Mouse (Mus musculus): ENCODE results near the gene Cd2bp2. TPM values are rescaled to one million over a fixed set of nuclear protein-coding genes. Genes with fewer than 3 reads are reported as not detected.

Cd2bp2 gene
- polyA plus RNA-seq, 1 experiment from 2014 or later = 59.5 TPM

DNA sequence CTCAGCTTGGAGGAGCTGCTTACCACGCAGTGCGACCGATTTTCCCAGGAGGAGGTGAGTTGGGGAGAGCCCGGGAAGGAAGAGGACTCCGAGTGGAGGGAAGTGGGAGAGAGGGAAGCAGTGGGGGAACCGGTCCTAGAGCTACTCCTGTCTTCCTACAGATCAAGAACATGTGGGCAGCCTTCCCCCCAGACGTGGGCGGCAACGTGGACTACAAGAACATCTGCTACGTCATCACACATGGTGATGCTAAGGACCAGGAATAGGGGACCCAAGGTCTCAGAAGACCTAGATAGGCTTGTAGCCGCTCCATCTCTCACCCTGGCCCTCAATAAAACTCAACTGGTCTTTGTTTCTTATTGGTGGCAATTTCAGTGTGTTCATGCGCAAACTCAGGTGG is 18.1 kb upstream of the Cd2bp2 start:
- no peak for ATAC-seq (replicated peaks; ENCODE audit: low FRiP score)
- Histone ChIP-seq H3K9ac (ENCODE audit: low read depth, low read length) (no peak overlapping the region), H3K27me3 (replicated peaks; ENCODE audit: control insufficient read depth, insufficient read depth, low read length) (no peaks in the 10 kb centered on the region; the same call in 1 of the 2 replicates), H3K27ac (ENCODE audit: low read depth, low read length) (no peak overlapping the region), H3K4me2 (no peak overlapping the region; the same call in 1 of the 2 replicates), H3K4me1 (replicated peaks; ENCODE audit: control insufficient read depth, insufficient read depth, low read length) (peaks cover 38% of the 10 kb centered on the region), H3K36me3 (ENCODE audit: control insufficient read depth, insufficient read depth, low read length) (no peaks in the 10 kb centered on the region), H3K4me3 (ENCODE audit: low read depth, low read length) (no peak overlapping the region), H3K9me3 (ENCODE audit: control insufficient read depth, low read length) (no peaks in the 10 kb centered on the region)
- DNase-seq (ENCODE audit: low spot score) = no peak
- whole genome bisulfite sequencing = 55% methylated on average over 12 of the region's 12 CpGs

- Histone ChIP-seq H3K36me3 (ENCODE audit: control insufficient read depth, insufficient read depth, low read length) (no peaks in the 10 kb centered on the region), H3K9ac (ENCODE audit: low read depth, low read length) (no peak overlapping the region), H3K27me3 (replicated peaks; ENCODE audit: control insufficient read depth, insufficient read depth, low read length) (no peaks in the 10 kb centered on the region; the same call in 1 of the 2 replicates), H3K4me2 (no peak overlapping the region; the same call in 1 of the 2 replicates), H3K9me3 (ENCODE audit: control insufficient read depth, low read length) (no peaks in the 10 kb centered on the region), H3K4me3 (ENCODE audit: low read depth, low read length) (no peak overlapping the region), H3K4me1 (replicated peaks; ENCODE audit: control insufficient read depth, insufficient read depth, low read length) (peaks cover 35% of the 10 kb centered on the region), H3K27ac (ENCODE audit: low read depth, low read length) (no peak overlapping the region)
- DNase-seq (ENCODE audit: low spot score) = no peak
- no peak for ATAC-seq (replicated peaks; ENCODE audit: low FRiP score)
- WGBS = 36% methylated on average over 7 of the region's 7 CpGs
These were observed 17.6 kb upstream of the Cd2bp2 start for GRCm38 (mm10) chr7:127213485-127213884.

GRCm38 (mm10) chr7:127212432-127213250 is 16.8 kb upstream of the Cd2bp2 start:
- Histone ChIP-seq H3K27me3 (replicated peaks; ENCODE audit: control insufficient read depth, insufficient read depth, low read length) (no peaks in the 10 kb centered on the region; the same call in 1 of the 2 replicates), H3K27ac (ENCODE audit: low read depth, low read length) (no peak overlapping the region), H3K4me3 (ENCODE audit: low read depth, low read length) (no peak overlapping the region), H3K9ac (ENCODE audit: low read depth, low read length) (no peak overlapping the region), H3K4me2 (no peak overlapping the region), H3K4me1 (replicated peaks; ENCODE audit: control insufficient read depth, insufficient read depth, low read length) (peaks cover 26% of the 10 kb centered on the region), H3K36me3 (ENCODE audit: control insufficient read depth, insufficient read depth, low read length) (no peaks in the 10 kb centered on the region), H3K9me3 (ENCODE audit: control insufficient read depth, low read length) (no peaks in the 10 kb centered on the region)
- 81% methylated on average over 12 of the region's 12 CpGs for WGBS
- DNase-seq (ENCODE audit: low spot score) (no peak), ATAC-seq (replicated peaks; ENCODE audit: low FRiP score) (no peak)

GRCm38 (mm10) chr7:127211014-127211745 is 15.3 kb upstream of the Cd2bp2 start:
- 76% methylated on average over 5 of the region's 5 CpGs for WGBS
- ATAC-seq (replicated peaks; ENCODE audit: low FRiP score) (no peak), DNase-seq (ENCODE audit: low spot score) (no peak)
- Histone ChIP-seq H3K4me2 (no peak overlapping the region), H3K9me3 (ENCODE audit: control insufficient read depth, low read length) (no peaks in the 10 kb centered on the region), H3K27me3 (replicated peaks; ENCODE audit: control insufficient read depth, insufficient read depth, low read length) (no peaks in the 10 kb centered on the region; the same call in 1 of the 2 replicates), H3K4me3 (ENCODE audit: low read depth, low read length) (no peak overlapping the region), H3K9ac (ENCODE audit: low read depth, low read length) (no peak overlapping the region), H3K27ac (ENCODE audit: low read depth, low read length) (no peak overlapping the region; the same call in 1 of the 2 replicates), H3K36me3 (ENCODE audit: control insufficient read depth, insufficient read depth, low read length) (no peaks in the 10 kb centered on the region), H3K4me1 (replicated peaks; ENCODE audit: control insufficient read depth, insufficient read depth, low read length) (peaks cover 21% of the 10 kb centered on the region)

- WGBS = 91% methylated on average over 4 of the region's 4 CpGs
- DNase-seq (ENCODE audit: low spot score) (no peak), ATAC-seq (replicated peaks; ENCODE audit: low FRiP score) (no peak)
- Histone ChIP-seq H3K36me3 (ENCODE audit: control insufficient read depth, insufficient read depth, low read length) (peaks cover under 1% of the 10 kb centered on the region), H3K4me1 (replicated peaks; ENCODE audit: control insufficient read depth, insufficient read depth, low read length) (peaks cover 25% of the 10 kb centered on the region), H3K4me2 (no peak overlapping the region; the same call in 1 of the 2 replicates), H3K27me3 (replicated peaks; ENCODE audit: control insufficient read depth, insufficient read depth, low read length) (no peaks in the 10 kb centered on the region; the same call in 1 of the 2 replicates), H3K27ac (ENCODE audit: low read depth, low read length) (0 out of 2 replicates have a peak overlapping the region, but pooled peaks have one; percentile 69), H3K9ac (ENCODE audit: low read depth, low read length) (no peak overlapping the region), H3K9me3 (ENCODE audit: control insufficient read depth, low read length) (no peaks in the 10 kb centered on the region), H3K4me3 (ENCODE audit: low read depth, low read length) (no peak overlapping the region)
These were observed 14.4 kb upstream of the Cd2bp2 start for GRCm38 (mm10) chr7:127210266-127210665.

- peaks cover 5% of the 10 kb centered on the region for H3K36me3 ChIP-seq (ENCODE audit: control insufficient read depth, insufficient read depth, low read length)
- no peaks in the 10 kb centered on the region; the same call in 1 of the 2 replicates for H3K27me3 ChIP-seq (replicated peaks; ENCODE audit: control insufficient read depth, insufficient read depth, low read length)
- peak overlapping the region; percentile 69 for H3K4me2 ChIP-seq
- H3K4me3 ChIP-seq (ENCODE audit: low read depth, low read length) = peak overlapping the region; percentile 87
- H3K9me3 ChIP-seq (ENCODE audit: control insufficient read depth, low read length) = no peaks in the 10 kb centered on the region
- 75% methylated on average over 5 of the region's 5 CpGs for WGBS
- ATAC-seq (replicated peaks; ENCODE audit: low FRiP score) = no peak
- peaks cover 26% of the 10 kb centered on the region for H3K4me1 ChIP-seq (replicated peaks; ENCODE audit: control insufficient read depth, insufficient read depth, low read length)
- H3K27ac ChIP-seq (ENCODE audit: low read depth, low read length) = peak overlapping the region; percentile 69; the same call in 1 of the 2 replicates
- no peak for DNase-seq (ENCODE audit: low spot score)
- H3K9ac ChIP-seq (ENCODE audit: low read depth, low read length) = peak overlapping the region; percentile 25; the same call in 1 of the 2 replicates
These were observed 14.0 kb upstream of the Cd2bp2 start for GRCm38 (mm10) chr7:127209851-127210250.

GRCm38 (mm10) chr7:127208553-127209438 is 12.9 kb upstream of the Cd2bp2 start, which contains the start of gene Mylpf:
Gene Mylpf, plus strand, starts transcription at chr7:127208890.
- peak within 1 kb of the TSS; percentile 94 for H3K27ac ChIP-seq (ENCODE audit: low read depth, low read length)
- no peaks in the 10 kb centered on the region for H3K9me3 ChIP-seq (ENCODE audit: control insufficient read depth, low read length)
- peaks cover 6% of the 10 kb centered on the region for H3K36me3 ChIP-seq (ENCODE audit: control insufficient read depth, insufficient read depth, low read length)
- WGBS = under 1% methylated on average over 44 of the region's 44 CpGs
- ATAC-seq (replicated peaks; ENCODE audit: low FRiP score) (peak; percentile 88), DNase-seq (ENCODE audit: low spot score) (peak; percentile 88)
- H3K9ac ChIP-seq (ENCODE audit: low read depth, low read length) = peak within 1 kb of the TSS; percentile 96
- H3K4me2 ChIP-seq = peak within 1 kb of the TSS; percentile 69
- no peaks in the 10 kb centered on the region; the same call in 1 of the 2 replicates for H3K27me3 ChIP-seq (replicated peaks; ENCODE audit: control insufficient read depth, insufficient read depth, low read length)
- H3K4me1 ChIP-seq (replicated peaks; ENCODE audit: control insufficient read depth, insufficient read depth, low read length) = peaks cover 20% of the 10 kb centered on the region
- peak within 1 kb of the TSS; percentile 87 for H3K4me3 ChIP-seq (ENCODE audit: low read depth, low read length)

DNA sequence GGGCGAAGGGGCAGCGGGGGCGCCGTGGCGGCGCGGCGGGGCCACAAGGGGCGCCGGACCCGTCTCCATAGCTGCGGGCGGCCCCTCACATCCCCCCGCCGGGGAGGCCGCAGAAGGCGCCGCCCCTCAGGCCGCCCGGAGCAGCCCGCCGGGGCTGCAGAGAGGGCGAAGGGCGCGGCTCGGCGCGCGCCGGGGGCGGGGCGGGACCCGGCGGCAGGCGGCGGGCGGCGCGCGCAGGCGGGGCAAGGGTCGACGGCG is 12.4 kb upstream of the Cd2bp2 start, which contains the start of gene Tbc1d10b:
Gene Tbc1d10b (minus strand): TSS at position 174 of the 258 bp plus-strand sequence.
- H3K4me2 ChIP-seq = peak within 1 kb of the TSS; percentile 69
- H3K9ac ChIP-seq (ENCODE audit: low read depth, low read length) = peak within 1 kb of the TSS; percentile 96
- 1% methylated on average over 21 of the region's 44 CpGs for whole genome bisulfite sequencing
- peaks cover 9% of the 10 kb centered on the region for H3K36me3 ChIP-seq (ENCODE audit: control insufficient read depth, insufficient read depth, low read length)
- no peaks in the 10 kb centered on the region for H3K9me3 ChIP-seq (ENCODE audit: control insufficient read depth, low read length)
- peak within 1 kb of the TSS; percentile 87 for H3K4me3 ChIP-seq (ENCODE audit: low read depth, low read length)
- DNase-seq (ENCODE audit: low spot score) (no peak), ATAC-seq (replicated peaks; ENCODE audit: low FRiP score) (peak; percentile 58)
- peaks cover 20% of the 10 kb centered on the region for H3K4me1 ChIP-seq (replicated peaks; ENCODE audit: control insufficient read depth, insufficient read depth, low read length)
- peak within 1 kb of the TSS; percentile 94 for H3K27ac ChIP-seq (ENCODE audit: low read depth, low read length)
- H3K27me3 ChIP-seq (replicated peaks; ENCODE audit: control insufficient read depth, insufficient read depth, low read length) = no peaks in the 10 kb centered on the region
